Mouse (Mus musculus) stomach, embryonic 15.5 days (tissue): ENCODE data around the gene Rwdd3. TPM values are rescaled to one million over a fixed set of nuclear protein-coding genes. Genes with fewer than 3 reads are reported as not detected.
A peak's percentile ranks its signal among the peaks of the same experiment; 100 is the strongest.

Experiments used
- ATAC-seq: fragments of 200-750 bp; cut with Nextera tagmentation; 2 replicates; pipeline ENCODE4 v1.8.0; 2017; ENCODE audit warnings: low read depth, moderate number of reproducible peaks, moderate TSS enrichment; ENCODE audit not compliant: insufficient read depth, low FRiP score
- H3K27ac ChIP-seq: fragments of 300-500 bp; sonication (generic); 2 replicates; pipeline ENCODE4 v1.5.1; 2015; ENCODE audit warnings: mild to moderate bottlenecking, inconsistent platforms
- H3K27me3 ChIP-seq: fragments of 300-500 bp; sonication (generic); replicated peaks from 2 replicates; pipeline ENCODE4 v1.6.1; 2015; ENCODE audit warnings: inconsistent platforms
- H3K36me3 ChIP-seq: fragments of 300-500 bp; sonication (generic); 2 replicates; pipeline ENCODE4 v1.6.1; 2015; ENCODE audit warnings: inconsistent platforms
- H3K4me1 ChIP-seq: fragments of 300-500 bp; sonication (generic); 2 replicates; pipeline ENCODE4 v1.6.1; 2015; ENCODE audit warnings: inconsistent platforms
- H3K4me2 ChIP-seq: fragments of 300-500 bp; sonication (generic); 2 replicates; pipeline ENCODE4 v1.6.1; 2015; ENCODE audit warnings: mild to moderate bottlenecking, inconsistent platforms
- H3K4me3 ChIP-seq: fragments of 300-500 bp; sonication (generic); replicated peaks from 2 replicates; pipeline ENCODE4 v1.5.1; 2015; ENCODE audit warnings: inconsistent platforms
- H3K9ac ChIP-seq: fragments of 300-500 bp; sonication (generic); 2 replicates; pipeline ENCODE4 v1.6.1; 2015; ENCODE audit warnings: inconsistent platforms
- H3K9me3 ChIP-seq: fragments of 300-500 bp; sonication (generic); 2 replicates; pipeline ENCODE4 v1.6.1; 2016; ENCODE audit warnings: inconsistent platforms
- WGBS: fragments of 180-500 bp; shearing (Covaris S2); methylation state at CpG from one replicate; pipeline ENCODE4 v1.1.7; 2015; 5-methylcytosine and 5-hydroxymethylcytosine counted together
- polyA plus RNA-seq: library from polyadenylated mRNA; unstranded; fragments of >200 nt; fragmentation: Nextera tagmentation; extraction: Ambion mirVana; gene quantifications from 2 replicates; pipeline ENCODE4 v1.2.1, GENCODE M21; 2015

Gene Rwdd3
- 5.1 and 7.2 TPM in 2 replicates for polyA plus RNA-seq

DNA sequence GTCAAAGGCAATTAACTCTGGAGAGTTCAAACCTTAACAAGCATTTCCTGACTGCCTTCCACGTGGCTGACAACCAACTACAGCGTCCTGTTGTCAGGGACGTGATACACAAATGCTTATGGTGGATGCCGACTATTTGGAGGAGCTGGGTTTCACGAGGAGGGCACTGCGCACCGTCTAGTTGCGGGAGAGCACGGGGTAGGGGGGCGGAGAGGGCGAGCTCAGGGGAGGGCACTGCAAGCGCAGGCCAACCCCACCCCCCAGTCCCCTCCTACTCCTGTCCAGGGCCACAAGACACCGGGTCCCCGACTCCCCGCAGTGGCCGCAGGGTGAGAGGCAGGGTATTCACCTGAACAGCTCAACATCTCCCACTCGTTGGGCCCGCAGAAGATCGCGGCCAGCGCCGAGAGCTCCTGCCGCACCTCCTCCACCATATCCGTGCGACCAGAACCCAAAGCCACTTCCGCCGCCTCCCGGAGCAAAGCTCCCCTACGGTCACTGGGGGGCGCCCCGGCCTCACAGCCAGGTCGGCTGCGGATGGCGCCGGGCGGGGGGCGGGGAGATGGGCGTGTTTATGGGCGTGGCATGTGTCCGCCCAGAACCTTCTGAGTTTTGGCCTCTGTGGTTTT lies at the start of gene Rwdd3:
TSS of gene Rwdd3 (minus strand) at position 453 of the 629 bp plus-strand sequence.
- H3K9ac ChIP-seq, result peak within 1 kb of the TSS; percentile 73
- ATAC-seq, result peak; percentile 97
- no peaks in the 10 kb centered on the region for H3K9me3 ChIP-seq
- no peaks in the 10 kb centered on the region for H3K36me3 ChIP-seq
- H3K4me3 ChIP-seq, result peak within 1 kb of the TSS; percentile 75
- peak within 1 kb of the TSS; percentile 80 for H3K4me2 ChIP-seq
- under 1% methylated on average over 40 of the region's 40 CpGs for WGBS
- peaks cover 5% of the 10 kb centered on the region; the same call in 1 of the 2 replicates for H3K4me1 ChIP-seq
- H3K27me3 ChIP-seq, result no peaks in the 10 kb centered on the region
- H3K27ac ChIP-seq, result peak within 1 kb of the TSS; percentile 83

DNA sequence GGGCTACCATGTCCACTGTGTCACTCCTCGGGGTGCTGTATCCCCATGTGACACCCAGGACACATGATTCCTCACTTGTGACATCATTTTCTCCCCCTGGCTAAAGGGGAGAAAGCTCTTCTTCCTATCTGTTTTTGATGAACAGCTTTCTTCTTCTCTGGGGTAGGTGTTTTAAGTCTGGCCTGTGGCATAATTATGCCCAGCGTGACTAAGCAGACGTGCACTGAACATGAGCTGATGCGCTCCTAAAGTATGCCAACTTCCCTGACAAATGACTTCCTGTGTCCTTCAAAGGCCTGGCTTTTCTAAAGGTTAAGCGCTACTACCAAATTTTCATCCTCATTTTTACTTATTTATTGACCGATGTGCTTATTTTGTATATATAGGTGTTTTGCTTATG lies 45.5 kb upstream of the Rwdd3 start:
- WGBS, result 77% methylated on average over 6 of the region's 6 CpGs
- Histone ChIP-seq H3K4me2 (no peak overlapping the region), H3K4me1 (no peaks in the 10 kb centered on the region), H3K27ac (no peak overlapping the region), H3K9me3 (no peaks in the 10 kb centered on the region), H3K27me3 (no peaks in the 10 kb centered on the region), H3K4me3 (no peak overlapping the region), H3K36me3 (no peaks in the 10 kb centered on the region), H3K9ac (no peak overlapping the region)
- ATAC-seq, result no peak

DNA sequence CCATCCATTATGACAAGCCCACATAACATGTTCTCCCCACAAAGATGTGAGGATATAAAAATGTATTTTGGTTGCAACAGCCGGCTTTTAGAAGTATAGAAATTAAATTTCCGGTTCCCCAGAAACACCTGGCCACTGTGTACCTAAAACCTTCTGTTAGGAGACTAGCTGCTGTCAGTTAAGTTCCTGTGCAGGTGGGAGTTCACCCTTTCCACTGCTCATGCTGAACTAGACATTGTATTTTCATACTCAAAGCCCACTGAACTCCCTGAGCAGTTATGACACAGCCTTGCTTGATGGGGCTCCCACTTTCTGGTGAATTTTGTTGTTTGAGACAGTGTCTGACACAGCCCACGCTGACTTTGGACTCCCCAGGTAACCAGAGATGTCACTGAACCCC lies 42.0 kb upstream of the Rwdd3 start:
- no peak overlapping the region for H3K27ac ChIP-seq
- H3K27me3 ChIP-seq, result no peaks in the 10 kb centered on the region
- no peak overlapping the region for H3K4me3 ChIP-seq
- H3K4me1 ChIP-seq, result no peaks in the 10 kb centered on the region
- no peak overlapping the region for H3K9ac ChIP-seq
- H3K4me2 ChIP-seq, result no peak overlapping the region
- WGBS, result 73% methylated on average over 3 of the region's 3 CpGs
- no peaks in the 10 kb centered on the region for H3K36me3 ChIP-seq
- no peak for ATAC-seq
- H3K9me3 ChIP-seq, result no peaks in the 10 kb centered on the region

DNA sequence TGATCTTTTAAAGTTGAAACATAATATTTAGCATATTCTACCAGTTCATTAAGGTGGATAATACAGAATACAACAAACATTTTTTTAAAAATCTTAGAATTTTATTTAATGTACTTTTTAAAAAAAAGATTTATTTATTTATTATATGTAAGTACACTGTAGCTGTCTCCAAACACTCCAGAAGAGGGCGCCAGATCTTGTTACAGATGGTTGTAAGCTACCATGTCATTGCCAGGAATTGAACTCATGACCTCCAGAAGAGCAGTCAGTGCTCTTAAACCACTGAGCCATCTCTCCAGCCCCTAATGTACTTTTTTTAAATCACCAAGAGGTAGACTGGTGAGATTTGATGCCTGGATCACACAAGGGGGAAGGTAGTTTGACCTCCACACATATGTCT lies 40.7 kb upstream of the Rwdd3 start:
- Histone ChIP-seq H3K36me3 (no peaks in the 10 kb centered on the region), H3K9ac (no peak overlapping the region), H3K27me3 (no peaks in the 10 kb centered on the region), H3K4me1 (no peaks in the 10 kb centered on the region), H3K4me2 (no peak overlapping the region), H3K27ac (no peak overlapping the region), H3K4me3 (no peak overlapping the region), H3K9me3 (no peaks in the 10 kb centered on the region)
- no peak for ATAC-seq
- WGBS, result 52% methylated on average over 1 of the region's 1 CpGs

DNA sequence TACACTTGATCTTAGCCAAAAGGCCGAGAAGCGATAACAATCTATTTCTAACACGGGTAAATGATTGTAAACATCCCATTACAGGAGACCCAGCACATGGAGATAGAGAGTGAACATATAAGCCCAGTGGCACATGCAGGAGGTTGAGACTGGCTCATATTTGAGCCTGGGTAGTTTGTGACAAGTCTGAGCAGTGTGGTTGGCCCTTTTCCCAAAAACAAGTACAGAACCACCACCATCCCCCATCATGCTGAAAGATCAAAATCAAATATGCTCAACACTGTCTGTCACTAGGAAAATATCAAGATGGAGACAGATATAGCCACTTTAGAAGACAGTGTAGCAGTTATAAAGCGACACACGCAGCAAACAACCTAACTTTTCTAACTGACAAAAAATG lies 37.5 kb upstream of the Rwdd3 start:
- no peak overlapping the region for H3K4me2 ChIP-seq
- no peak for ATAC-seq
- no peaks in the 10 kb centered on the region for H3K9me3 ChIP-seq
- H3K4me1 ChIP-seq, result no peaks in the 10 kb centered on the region
- H3K9ac ChIP-seq, result no peak overlapping the region
- WGBS, result 90% methylated on average over 5 of the region's 5 CpGs
- H3K4me3 ChIP-seq, result no peak overlapping the region
- H3K27me3 ChIP-seq, result no peaks in the 10 kb centered on the region
- no peaks in the 10 kb centered on the region for H3K36me3 ChIP-seq
- H3K27ac ChIP-seq, result no peak overlapping the region

DNA sequence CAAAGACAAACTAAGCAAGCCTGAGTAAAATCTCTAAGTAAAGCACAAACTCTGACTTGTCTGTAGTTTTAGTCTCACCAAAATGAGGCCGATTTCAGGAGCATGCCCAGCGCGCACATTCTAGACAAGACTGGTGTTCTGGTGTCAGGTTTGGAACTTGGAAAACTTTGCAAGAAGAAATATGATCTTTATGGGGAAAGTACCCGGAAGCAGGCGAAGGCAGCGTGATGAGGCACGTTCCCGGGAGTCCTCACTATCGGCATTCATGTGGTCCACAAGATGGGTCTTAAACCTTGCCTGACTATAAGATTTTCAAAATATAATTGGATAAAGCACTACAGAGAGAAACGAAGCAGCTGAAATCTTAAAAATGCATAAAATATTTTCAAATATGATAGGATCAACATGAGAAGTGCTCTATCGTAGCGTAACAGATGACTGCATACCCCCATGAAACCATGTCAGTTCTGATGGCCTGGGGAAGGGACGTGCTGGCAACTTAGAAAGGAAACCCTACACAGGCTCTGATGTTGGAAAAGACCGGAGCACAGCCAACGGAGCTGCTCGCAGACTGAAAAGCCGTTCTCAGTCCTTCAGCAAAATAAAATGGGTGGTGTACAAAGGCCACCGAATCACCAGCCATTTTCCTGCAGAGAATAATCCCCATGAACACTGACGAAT lies 34.8 kb upstream of the Rwdd3 start:
- Histone ChIP-seq H3K4me1 (no peaks in the 10 kb centered on the region), H3K9me3 (no peaks in the 10 kb centered on the region), H3K27ac (no peak overlapping the region), H3K27me3 (no peaks in the 10 kb centered on the region), H3K4me3 (no peak overlapping the region), H3K36me3 (no peaks in the 10 kb centered on the region), H3K4me2 (no peak overlapping the region), H3K9ac (no peak overlapping the region)
- WGBS, result 88% methylated on average over 19 of the region's 19 CpGs
- no peak for ATAC-seq

DNA sequence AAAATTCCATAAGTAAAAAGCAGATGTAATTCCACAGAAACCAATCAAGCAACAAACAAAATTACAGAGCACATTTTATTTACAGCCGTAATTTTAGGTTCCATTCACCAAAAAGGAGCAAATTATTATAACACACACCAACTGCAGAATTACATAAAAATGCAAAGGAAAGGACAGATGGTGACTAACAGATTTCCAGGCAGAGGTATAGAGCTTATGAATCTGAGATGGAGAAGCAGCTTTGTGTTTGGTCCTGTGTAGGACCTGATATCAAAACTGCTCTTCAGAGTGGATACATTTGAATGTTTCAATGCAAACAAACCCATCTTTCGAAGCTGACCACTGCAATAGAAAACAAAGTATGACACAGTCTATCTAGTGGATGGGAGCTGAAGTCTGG lies 31.1 kb upstream of the Rwdd3 start:
- WGBS, result 76% methylated on average over 2 of the region's 2 CpGs
- Histone ChIP-seq H3K4me1 (no peaks in the 10 kb centered on the region), H3K9ac (no peak overlapping the region), H3K9me3 (no peaks in the 10 kb centered on the region), H3K27ac (no peak overlapping the region), H3K27me3 (no peaks in the 10 kb centered on the region), H3K4me3 (no peak overlapping the region), H3K4me2 (no peak overlapping the region), H3K36me3 (no peaks in the 10 kb centered on the region)
- no peak for ATAC-seq

DNA sequence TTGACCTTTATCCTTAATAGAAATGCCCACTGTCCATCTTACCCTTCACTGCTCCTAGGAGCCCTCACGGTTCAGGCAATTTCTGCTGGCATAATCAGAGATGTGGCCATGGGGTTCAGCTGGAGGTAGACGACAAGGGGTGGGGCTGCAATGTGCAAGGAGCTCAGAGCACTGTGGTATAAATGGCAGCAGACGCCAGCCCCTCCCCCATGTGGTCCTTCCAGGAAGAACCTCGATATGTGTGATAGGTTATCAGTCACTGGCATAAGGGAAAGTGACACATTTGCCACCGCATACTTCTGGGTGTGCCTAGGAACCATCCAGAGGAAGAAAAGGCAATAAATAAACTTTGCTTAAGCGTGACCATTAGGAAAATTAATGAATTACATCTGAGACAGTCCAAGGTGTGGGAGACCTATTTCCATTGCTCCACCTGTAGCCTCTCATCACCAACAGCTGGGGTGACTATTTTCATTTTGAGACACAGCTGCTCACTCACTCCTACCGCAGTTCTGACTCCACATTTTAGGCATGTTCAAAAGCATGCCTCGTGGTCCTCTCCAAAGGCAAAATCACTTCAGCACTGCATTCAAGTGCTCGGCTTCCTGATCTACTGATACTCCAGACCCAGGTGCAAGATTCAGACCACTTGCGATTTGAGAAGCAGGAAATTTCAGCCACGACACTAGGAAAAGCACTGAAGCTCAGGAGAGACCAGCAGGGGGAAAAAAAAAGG lies 29.7 kb upstream of the Rwdd3 start:
- Histone ChIP-seq H3K27ac (no peak overlapping the region), H3K27me3 (no peaks in the 10 kb centered on the region), H3K9me3 (no peaks in the 10 kb centered on the region), H3K9ac (no peak overlapping the region), H3K4me3 (no peak overlapping the region), H3K36me3 (no peaks in the 10 kb centered on the region), H3K4me1 (no peaks in the 10 kb centered on the region), H3K4me2 (no peak overlapping the region)
- ATAC-seq, result peak; percentile 99
- WGBS, result 47% methylated on average over 11 of the region's 11 CpGs

DNA sequence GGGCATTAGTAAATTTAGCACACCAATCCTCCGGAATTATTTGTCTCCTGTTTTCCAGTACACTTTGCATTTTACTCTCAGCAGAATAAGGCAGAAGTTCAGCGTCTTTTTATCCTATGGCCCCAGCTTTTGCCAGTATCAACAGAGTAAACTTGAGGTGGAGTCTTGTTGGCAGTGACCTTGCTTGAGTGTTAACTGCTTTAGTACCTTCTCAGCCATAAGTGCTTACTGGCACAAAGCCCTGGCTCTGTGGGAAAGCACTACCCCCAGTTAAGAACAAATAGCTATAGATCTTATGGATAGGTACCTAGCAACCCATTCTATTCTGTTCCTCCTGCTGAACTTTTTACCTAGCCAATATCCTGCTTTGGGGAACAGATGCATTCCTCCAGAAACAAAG lies 17.7 kb upstream of the Rwdd3 start:
- no peak for ATAC-seq
- Histone ChIP-seq H3K27ac (no peak overlapping the region), H3K27me3 (no peaks in the 10 kb centered on the region), H3K9me3 (no peaks in the 10 kb centered on the region), H3K4me1 (no peaks in the 10 kb centered on the region), H3K36me3 (no peaks in the 10 kb centered on the region), H3K9ac (no peak overlapping the region), H3K4me3 (no peak overlapping the region), H3K4me2 (no peak overlapping the region)
- WGBS, result 87% methylated on average over 2 of the region's 2 CpGs

- no peaks in the 10 kb centered on the region for H3K36me3 ChIP-seq
- H3K4me1 ChIP-seq, result no peaks in the 10 kb centered on the region
- H3K27ac ChIP-seq, result no peak overlapping the region
- H3K27me3 ChIP-seq, result no peaks in the 10 kb centered on the region
- ATAC-seq, result no peak
- 75% methylated on average over 7 of the region's 7 CpGs for WGBS
- H3K4me3 ChIP-seq, result no peak overlapping the region
- H3K9me3 ChIP-seq, result no peaks in the 10 kb centered on the region
- no peak overlapping the region for H3K9ac ChIP-seq
- H3K4me2 ChIP-seq, result no peak overlapping the region
Measured at GRCm38 (mm10) chr3:121187510-121187909, 16.0 kb upstream of the Rwdd3 start.

- WGBS, result 47% methylated on average over 3 of the region's 3 CpGs
- Histone ChIP-seq H3K4me3 (no peak overlapping the region), H3K4me1 (no peaks in the 10 kb centered on the region), H3K4me2 (no peak overlapping the region), H3K27ac (no peak overlapping the region), H3K36me3 (no peaks in the 10 kb centered on the region), H3K9ac (no peak overlapping the region), H3K9me3 (no peaks in the 10 kb centered on the region), H3K27me3 (no peaks in the 10 kb centered on the region)
- ATAC-seq, result no peak
Measured at GRCm38 (mm10) chr3:121186925-121187324, 15.4 kb upstream of the Rwdd3 start.

DNA sequence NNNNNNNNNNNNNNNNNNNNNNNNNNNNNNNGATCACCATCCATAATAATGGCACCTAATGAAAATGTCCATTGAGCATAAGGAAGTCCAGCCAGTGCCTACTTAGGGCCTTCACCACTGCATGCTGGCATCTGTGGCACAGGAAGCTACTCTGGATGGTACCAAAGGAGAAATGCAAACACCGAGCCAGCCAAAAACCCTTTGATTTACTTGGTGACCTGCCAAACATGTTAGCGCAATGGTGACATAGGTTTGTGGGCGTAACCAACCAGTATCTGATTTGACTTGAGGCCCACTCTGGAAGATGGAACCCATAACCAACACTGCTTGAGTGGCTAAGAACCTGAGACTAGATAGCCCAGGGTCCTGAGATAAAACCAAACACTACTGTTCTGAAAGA lies 13.7 kb upstream of the Rwdd3 start:
- 93% methylated on average over 3 of the region's 3 CpGs for WGBS
- Histone ChIP-seq H3K4me1 (no peaks in the 10 kb centered on the region), H3K36me3 (no peaks in the 10 kb centered on the region), H3K4me3 (no peak overlapping the region), H3K27me3 (no peaks in the 10 kb centered on the region), H3K9me3 (no peaks in the 10 kb centered on the region), H3K9ac (no peak overlapping the region), H3K27ac (no peak overlapping the region), H3K4me2 (no peak overlapping the region)
- ATAC-seq, result no peak
